Mouse (Mus musculus): ENCODE data around the gene Per1. TPM values are rescaled to one million over a fixed set of nuclear protein-coding genes. Genes with fewer than 3 reads are reported as not detected.

Per1 gene
- polyA plus RNA-seq, 1 experiment = 25.0 TPM

DNA sequence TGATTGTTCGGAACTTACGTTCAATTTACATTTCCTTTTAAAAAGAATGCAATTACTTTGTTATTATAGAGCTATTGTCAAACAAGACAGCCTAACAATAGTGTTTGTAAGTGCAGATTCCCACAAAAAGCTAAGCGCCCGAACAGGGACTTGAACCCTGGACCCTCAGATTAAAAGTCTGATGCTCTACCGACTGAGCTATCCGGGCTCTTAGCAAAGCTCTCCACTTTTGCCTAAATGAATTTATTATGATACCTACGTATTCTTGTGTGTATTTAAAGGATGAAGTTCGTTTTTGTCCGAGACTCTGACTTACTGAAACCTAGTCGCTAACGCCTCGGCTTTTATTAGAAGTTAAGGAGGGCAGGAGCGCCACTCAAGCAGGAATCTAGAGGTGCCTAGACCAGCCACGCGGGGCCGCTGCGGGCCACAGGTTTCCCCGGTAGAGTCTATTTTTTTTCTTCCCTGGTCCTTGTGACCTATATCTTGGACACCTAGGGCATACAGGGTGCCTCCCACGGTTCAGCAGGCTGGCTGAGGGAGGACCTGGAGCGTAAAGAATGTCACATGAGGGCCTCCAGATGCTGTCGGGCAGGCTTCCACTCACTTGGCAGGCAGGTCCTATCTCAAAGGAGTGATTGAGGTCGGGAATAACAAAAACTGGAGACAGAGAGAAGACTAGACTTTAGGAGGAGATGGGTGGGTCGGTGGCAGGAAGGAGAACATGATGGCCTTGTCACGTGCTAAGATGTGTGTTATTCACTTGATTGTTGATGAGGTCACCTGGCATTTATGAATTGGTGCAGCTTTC is 30.2 kb downstream of the Per1 start:
- TF ChIP-seq POLR2A (IDR thresholded peaks at IDR 0.05; ENCODE audit: insufficient read depth, low read length) (no peak), CTCF (IDR thresholded peaks at IDR 0.05; ENCODE audit: low read depth, low read length) (peak; percentile 39)
- 0 out of 2 replicates have a peak overlapping the region, but pooled peaks have one; percentile 14 for H3K27ac ChIP-seq (ENCODE audit: insufficient read depth, low read length)
- no peaks in the 10 kb centered on the region for H3K9me3 ChIP-seq (replicated peaks; ENCODE audit: control insufficient read depth, insufficient read depth, low read length, poor library complexity, severe bottlenecking)

DNA sequence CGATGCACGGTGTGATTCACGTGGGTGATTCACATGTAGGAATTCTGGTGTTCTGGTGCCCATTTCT is 30.7 kb downstream of the Per1 start, which contains the start of gene Aloxe3:
Gene Aloxe3 (plus strand): TSS at position 45 of the 67 bp plus-strand sequence.
- no peaks in the 10 kb centered on the region for H3K36me3 ChIP-seq (ENCODE audit: control insufficient read depth, insufficient read depth, low read length, poor library complexity, severe bottlenecking)
- H3K4me3 ChIP-seq (ENCODE audit: low read depth, low read length) = peak within 1 kb of the TSS; percentile 90
- peaks cover 2% of the 10 kb centered on the region for H3K4me1 ChIP-seq (ENCODE audit: control insufficient read depth, insufficient read depth, low read length)
- peak within 1 kb of the TSS; percentile 34 for H3K9ac ChIP-seq (ENCODE audit: low read depth, poor library complexity, severe bottlenecking)
- H3K27ac ChIP-seq (ENCODE audit: insufficient read depth, low read length) = 0 out of 2 replicates have a peak within 1 kb of the TSS, but pooled peaks have one; percentile 14
- no peak for TF ChIP-seq EP300 (IDR thresholded peaks at IDR 0.05; ENCODE audit: insufficient read depth, low read depth, low read length)
- TF ChIP-seq CTCF (IDR thresholded peaks at IDR 0.05; ENCODE audit: low read depth, low read length) = no peak
- no peak for TF ChIP-seq POLR2A (IDR thresholded peaks at IDR 0.05; ENCODE audit: insufficient read depth, low read length)
- no peaks in the 10 kb centered on the region for H3K9me3 ChIP-seq (replicated peaks; ENCODE audit: control insufficient read depth, insufficient read depth, low read length, poor library complexity, severe bottlenecking)
- H3K27me3 ChIP-seq (ENCODE audit: control insufficient read depth, insufficient read depth, low read length, poor library complexity, severe bottlenecking) = peaks cover 8% of the 10 kb centered on the region

More for the DNA sequence above, 30.2 kb downstream of the Per1 start:
- peaks cover 12% of the 10 kb centered on the region for H3K27me3 ChIP-seq (ENCODE audit: control insufficient read depth, insufficient read depth, low read length, poor library complexity, severe bottlenecking)
- peaks cover 2% of the 10 kb centered on the region for H3K4me1 ChIP-seq (ENCODE audit: control insufficient read depth, insufficient read depth, low read length)
- H3K36me3 ChIP-seq (ENCODE audit: control insufficient read depth, insufficient read depth, low read length, poor library complexity, severe bottlenecking) = no peaks in the 10 kb centered on the region
- peak overlapping the region; percentile 90 for H3K4me3 ChIP-seq (ENCODE audit: low read depth, low read length)
- H3K9ac ChIP-seq (ENCODE audit: low read depth, poor library complexity, severe bottlenecking) = peak overlapping the region; percentile 34

DNA sequence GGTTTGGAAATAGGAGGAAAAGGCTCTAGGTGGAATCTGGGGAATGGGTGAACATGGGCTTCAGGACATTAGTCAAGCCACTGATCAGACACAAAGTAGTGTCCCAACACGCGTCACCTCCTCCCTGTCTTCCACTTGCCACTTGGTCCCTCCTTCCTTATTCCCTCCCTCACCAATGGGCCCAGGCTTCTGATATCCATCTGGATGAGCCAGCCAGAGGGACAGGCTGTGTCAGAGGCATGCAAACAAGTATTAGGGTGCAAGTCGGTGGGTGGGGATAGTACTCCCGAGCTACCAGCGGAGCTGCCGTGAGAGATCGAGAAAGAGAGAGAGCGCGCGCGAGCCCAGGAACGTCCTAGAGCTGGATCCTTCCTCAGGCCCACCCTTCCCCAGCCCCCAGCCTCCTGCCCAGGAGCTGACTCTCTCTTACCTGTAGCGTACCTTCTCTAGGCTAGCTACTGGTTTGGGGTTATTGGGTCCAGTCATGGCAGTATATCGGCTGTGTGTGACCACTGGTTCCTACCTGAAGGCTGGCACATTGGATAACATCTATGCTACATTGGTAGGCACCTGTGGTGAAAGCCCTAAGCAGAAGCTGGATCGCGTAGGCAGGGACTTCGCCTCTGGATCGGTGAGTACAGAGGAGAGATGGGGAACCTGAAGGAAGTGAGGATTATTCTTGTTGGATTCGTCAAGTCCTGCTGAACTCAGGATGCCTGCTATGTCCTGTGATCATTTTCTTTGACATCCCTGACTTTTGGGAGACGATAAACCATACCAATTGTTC is 31.1 kb downstream of the Per1 start:
- Histone ChIP-seq H3K4me1 (ENCODE audit: control insufficient read depth, insufficient read depth, low read length) (peaks cover 2% of the 10 kb centered on the region), H3K27ac (ENCODE audit: insufficient read depth, low read length) (no peak overlapping the region), H3K9me3 (replicated peaks; ENCODE audit: control insufficient read depth, insufficient read depth, low read length, poor library complexity, severe bottlenecking) (no peaks in the 10 kb centered on the region), H3K4me3 (ENCODE audit: low read depth, low read length) (peak overlapping the region; percentile 90), H3K27me3 (ENCODE audit: control insufficient read depth, insufficient read depth, low read length, poor library complexity, severe bottlenecking) (peaks cover 4% of the 10 kb centered on the region), H3K36me3 (ENCODE audit: control insufficient read depth, insufficient read depth, low read length, poor library complexity, severe bottlenecking) (no peaks in the 10 kb centered on the region), H3K9ac (ENCODE audit: low read depth, poor library complexity, severe bottlenecking) (peak overlapping the region; percentile 34)
- no peak for TF ChIP-seq CTCF (IDR thresholded peaks at IDR 0.05; ENCODE audit: low read depth, low read length)
- no peak for TF ChIP-seq EP300 (IDR thresholded peaks at IDR 0.05; ENCODE audit: insufficient read depth, low read depth, low read length)
- TF ChIP-seq POLR2A (IDR thresholded peaks at IDR 0.05; ENCODE audit: insufficient read depth, low read length) = no peak

DNA sequence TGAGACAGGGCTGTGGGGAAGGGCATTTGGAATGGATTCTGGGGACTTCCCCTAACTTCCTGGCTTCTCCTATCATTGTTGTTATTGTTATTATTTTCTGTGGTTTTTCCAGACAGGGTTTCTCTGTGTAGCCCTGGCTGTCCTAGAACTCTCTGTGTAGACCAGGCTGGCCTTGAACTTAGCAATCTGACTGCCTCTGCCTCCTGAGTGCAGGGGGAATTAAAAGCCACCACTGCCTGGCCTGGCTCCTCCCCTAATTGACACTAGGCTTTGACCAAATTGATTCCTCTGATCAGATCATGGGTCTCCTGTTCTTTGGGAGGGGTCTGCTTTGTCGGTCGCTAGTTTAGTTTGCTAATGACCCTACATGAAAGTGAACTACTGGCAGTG is 31.7 kb downstream of the Per1 start:
- Histone ChIP-seq H3K27ac (ENCODE audit: insufficient read depth, low read length) (no peak overlapping the region), H3K4me3 (ENCODE audit: low read depth, low read length) (no peak overlapping the region), H3K27me3 (ENCODE audit: control insufficient read depth, insufficient read depth, low read length, poor library complexity, severe bottlenecking) (no peaks in the 10 kb centered on the region), H3K4me1 (ENCODE audit: control insufficient read depth, insufficient read depth, low read length) (peaks cover 2% of the 10 kb centered on the region), H3K9me3 (replicated peaks; ENCODE audit: control insufficient read depth, insufficient read depth, low read length, poor library complexity, severe bottlenecking) (no peaks in the 10 kb centered on the region), H3K9ac (ENCODE audit: low read depth, poor library complexity, severe bottlenecking) (peak overlapping the region; percentile 34), H3K36me3 (ENCODE audit: control insufficient read depth, insufficient read depth, low read length, poor library complexity, severe bottlenecking) (no peaks in the 10 kb centered on the region)
- no peak for TF ChIP-seq CTCF (IDR thresholded peaks at IDR 0.05; ENCODE audit: low read depth, low read length)
- no peak for TF ChIP-seq POLR2A (IDR thresholded peaks at IDR 0.05; ENCODE audit: insufficient read depth, low read length)
- no peak for TF ChIP-seq EP300 (IDR thresholded peaks at IDR 0.05; ENCODE audit: insufficient read depth, low read depth, low read length)

DNA sequence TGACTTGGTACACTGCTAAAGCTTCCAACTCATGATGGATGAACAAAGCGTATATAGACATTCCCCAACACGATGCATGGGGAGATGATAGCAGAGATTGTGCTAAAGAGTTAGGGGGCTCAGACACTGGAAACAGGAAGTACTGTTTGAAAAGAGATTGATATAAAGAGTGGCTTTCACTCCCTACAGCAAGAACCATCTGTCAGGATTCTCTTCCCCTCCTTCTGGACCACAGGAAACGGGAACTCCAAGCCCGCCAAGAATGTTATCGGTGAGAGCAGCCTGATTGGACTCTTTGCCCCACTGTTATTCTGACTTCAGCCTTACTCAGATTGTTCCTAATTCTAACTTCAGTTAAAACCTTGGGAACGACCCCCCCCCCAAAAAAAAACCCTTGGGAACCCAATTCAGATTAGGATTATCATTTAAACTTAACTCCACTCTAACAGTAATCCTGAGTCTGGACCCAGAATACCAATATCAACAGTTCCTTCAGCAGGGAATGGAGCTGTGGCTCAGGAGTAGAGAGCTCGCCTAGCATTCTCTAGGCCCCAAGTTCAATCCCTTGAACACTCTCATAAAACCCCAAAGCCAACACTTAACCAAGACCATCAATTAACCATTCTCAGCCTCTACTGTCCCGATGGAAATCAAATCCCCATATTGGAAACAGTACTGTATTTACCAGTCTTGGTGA is 33.6 kb downstream of the Per1 start:
- TF ChIP-seq EP300 (IDR thresholded peaks at IDR 0.05; ENCODE audit: insufficient read depth, low read depth, low read length) (no peak), POLR2A (IDR thresholded peaks at IDR 0.05; ENCODE audit: insufficient read depth, low read length) (no peak), CTCF (IDR thresholded peaks at IDR 0.05; ENCODE audit: low read depth, low read length) (no peak)
- H3K4me3 ChIP-seq (ENCODE audit: low read depth, low read length) = no peak overlapping the region
- H3K4me1 ChIP-seq (ENCODE audit: control insufficient read depth, insufficient read depth, low read length) = peaks cover 3% of the 10 kb centered on the region
- H3K27me3 ChIP-seq (ENCODE audit: control insufficient read depth, insufficient read depth, low read length, poor library complexity, severe bottlenecking) = no peaks in the 10 kb centered on the region
- no peaks in the 10 kb centered on the region for H3K36me3 ChIP-seq (ENCODE audit: control insufficient read depth, insufficient read depth, low read length, poor library complexity, severe bottlenecking)
- no peaks in the 10 kb centered on the region for H3K9me3 ChIP-seq (replicated peaks; ENCODE audit: control insufficient read depth, insufficient read depth, low read length, poor library complexity, severe bottlenecking)
- no peak overlapping the region for H3K9ac ChIP-seq (ENCODE audit: low read depth, poor library complexity, severe bottlenecking)
- H3K27ac ChIP-seq (ENCODE audit: insufficient read depth, low read length) = no peak overlapping the region

Data from ES-Bruce4 (cell line).